Mouse (Mus musculus) heart, postnatal 0 days (tissue): ENCODE results near the gene Lrch1. TPM values are rescaled to one million over a fixed set of nuclear protein-coding genes. Genes with fewer than 3 reads are reported as not detected.

Experiments
- ATAC-seq: fragments of 200-750 bp; cut with Nextera tagmentation; 2 replicates; pipeline ENCODE4 v1.8.0; 2017; ENCODE audit warnings: low read depth, moderate number of reproducible peaks, moderate library complexity; ENCODE audit not compliant: insufficient read depth
- DNase-seq: peaks from one replicate; pipeline ENCODE4 v3.0.0-alpha.2; 2016; ENCODE audit warnings: low spot score
- H3K27ac ChIP-seq: fragments of 300-500 bp; sonication (generic); 2 replicates; pipeline ENCODE4 v1.5.1; 2014; ENCODE audit warnings: low read depth, mild to moderate bottlenecking
- H3K27me3 ChIP-seq: fragments of 300-500 bp; sonication (generic); 2 replicates; pipeline ENCODE4 v1.6.1; 2014; ENCODE audit warnings: low read length, mixed read lengths; ENCODE audit not compliant: control insufficient read depth, insufficient read depth
- H3K36me3 ChIP-seq: fragments of 300-500 bp; sonication (generic); replicated peaks from 2 replicates; pipeline ENCODE4 v1.6.1; 2014; ENCODE audit warnings: low read length, mixed read lengths; ENCODE audit not compliant: control insufficient read depth, insufficient read depth
- H3K4me1 ChIP-seq: fragments of 300-500 bp; sonication (generic); 2 replicates; pipeline ENCODE4 v1.6.1; 2014; ENCODE audit warnings: antibody characterized with exemption; ENCODE audit not compliant: control insufficient read depth, insufficient read depth
- H3K4me2 ChIP-seq: fragments of 300-500 bp; sonication (generic); 2 replicates; pipeline ENCODE4 v1.6.1; 2014; ENCODE audit warnings: low read depth, mild to moderate bottlenecking, low read length, moderate library complexity
- H3K4me3 ChIP-seq: fragments of 300-500 bp; sonication (generic); 2 replicates; pipeline ENCODE4 v1.5.1; 2014; ENCODE audit warnings: low read depth, low read length
- H3K9ac ChIP-seq: fragments of 300-500 bp; sonication (generic); replicated peaks from 2 replicates; pipeline ENCODE4 v1.6.1; 2014; ENCODE audit warnings: low read depth, low read length, mixed read lengths
- H3K9me3 ChIP-seq: fragments of 300-500 bp; sonication (generic); replicated peaks from 2 replicates; pipeline ENCODE4 v1.6.1; 2016; ENCODE audit warnings: low read length; ENCODE audit not compliant: control insufficient read depth
- CTCF ChIP-seq: IDR thresholded peaks from 2 replicates; pipeline ENCODE4 v1.5.1; 2016; ENCODE audit warnings: antibody characterized with exemption, control low read depth, low read depth
- EP300 ChIP-seq: IDR thresholded peaks from 2 replicates; pipeline ENCODE4 v1.6.1; 2016; ENCODE audit warnings: antibody characterized with exemption, low read depth
- WGBS: fragments of 180-500 bp; shearing (Covaris S2); extraction: QIAGEN DNeasy Blood & Tissue Kit; methylation state at CpG from one replicate; pipeline ENCODE4 v1.1.7; 2014; 5-methylcytosine and 5-hydroxymethylcytosine counted together
- polyA plus RNA-seq: library from polyadenylated mRNA; unstranded; fragments of >200 nt; fragmentation: Nextera tagmentation; extraction: Ambion mirVana; gene quantifications from 2 replicates; pipeline ENCODE4 v1.2.1, GENCODE M21; 2015
- total RNA-seq: library from RNA; depleted of rRNA; stranded (reverse); fragments of >200 nt; gene quantifications from 2 replicates; pipeline ENCODE4 v1.2.3, GENCODE M21; 2014; ENCODE audit warnings: low replicate concordance

Lrch1 gene
- total and polyA plus RNA-seq, 2 experiments from 2014 or later = 8.4 to 14.2 TPM

- no peak overlapping the region for H3K4me2 ChIP-seq
- no peak for ATAC-seq
- H3K4me1 ChIP-seq = peaks cover 16% of the 10 kb centered on the region
- DNase-seq = no peak
- 49% methylated on average over 9 of the region's 10 CpGs for WGBS
- H3K27me3 ChIP-seq = no peaks in the 10 kb centered on the region
- no peak overlapping the region for H3K27ac ChIP-seq
- no peaks in the 10 kb centered on the region for H3K36me3 ChIP-seq
- H3K9me3 ChIP-seq = no peaks in the 10 kb centered on the region
- TF ChIP-seq EP300 (no peak), CTCF (no peak)
- H3K9ac ChIP-seq = no peak overlapping the region
- no peak overlapping the region for H3K4me3 ChIP-seq
Observed at GRCm38 (mm10) chr14:74879480-74879879, 68.2 kb downstream of the Lrch1 start.

- TF ChIP-seq CTCF = no peak
- TF ChIP-seq EP300 = no peak
- Histone ChIP-seq H3K4me2 (no peak overlapping the region), H3K27ac (peak overlapping the region; percentile 36; the same call in 1 of the 2 replicates), H3K4me3 (no peak overlapping the region), H3K9me3 (no peaks in the 10 kb centered on the region), H3K9ac (no peak overlapping the region), H3K27me3 (no peaks in the 10 kb centered on the region), H3K4me1 (peaks cover 5% of the 10 kb centered on the region; the same call in 1 of the 2 replicates), H3K36me3 (no peaks in the 10 kb centered on the region)
- 20% methylated on average over 5 of the region's 5 CpGs for WGBS
- DNase-seq (no peak), ATAC-seq (no peak)
Observed at GRCm38 (mm10) chr14:74877287-74877686, 70.4 kb downstream of the Lrch1 start.

GRCm38 (mm10) chr14:74871220-74871619 lies 76.5 kb downstream of the Lrch1 start:
- TF ChIP-seq EP300 (no peak), CTCF (no peak)
- Histone ChIP-seq H3K27me3 (no peaks in the 10 kb centered on the region), H3K9me3 (no peaks in the 10 kb centered on the region), H3K4me3 (no peak overlapping the region), H3K4me2 (no peak overlapping the region), H3K9ac (no peak overlapping the region), H3K4me1 (peaks cover 53% of the 10 kb centered on the region), H3K27ac (peak overlapping the region; percentile 57), H3K36me3 (no peaks in the 10 kb centered on the region)
- ATAC-seq (peak; percentile 65), DNase-seq (peak; percentile 63)
- WGBS = 16% methylated on average over 4 of the region's 4 CpGs

GRCm38 (mm10) chr14:74868902-74869230 lies 78.8 kb downstream of the Lrch1 start:
- no peak for ATAC-seq
- H3K27me3 ChIP-seq = no peaks in the 10 kb centered on the region
- no peaks in the 10 kb centered on the region for H3K9me3 ChIP-seq
- no peaks in the 10 kb centered on the region for H3K36me3 ChIP-seq
- no peak for DNase-seq
- no peak overlapping the region for H3K9ac ChIP-seq
- 65% methylated on average over 4 of the region's 4 CpGs for WGBS
- peaks cover 69% of the 10 kb centered on the region for H3K4me1 ChIP-seq
- TF ChIP-seq EP300 = no peak
- TF ChIP-seq CTCF = no peak
- no peak overlapping the region for H3K27ac ChIP-seq
- no peak overlapping the region for H3K4me3 ChIP-seq
- H3K4me2 ChIP-seq = no peak overlapping the region

- Histone ChIP-seq H3K4me2 (peak overlapping the region; percentile 45; the same call in 1 of the 2 replicates), H3K9ac (no peak overlapping the region), H3K4me1 (peaks cover 69% of the 10 kb centered on the region), H3K36me3 (no peaks in the 10 kb centered on the region), H3K4me3 (no peak overlapping the region), H3K27ac (peak overlapping the region; percentile 61), H3K9me3 (no peaks in the 10 kb centered on the region), H3K27me3 (no peaks in the 10 kb centered on the region)
- DNase-seq = no peak
- 44% methylated on average over 2 of the region's 2 CpGs for WGBS
- ATAC-seq = no peak
- TF ChIP-seq CTCF (no peak), EP300 (no peak)
Observed at GRCm38 (mm10) chr14:74868188-74868901, 79.3 kb downstream of the Lrch1 start.
